Mouse (Mus musculus) frontal cortex, postnatal 36 days (tissue): ENCODE measurements around the gene Slc4a5.

Experiments used
- DNase-seq, 2 experiments: peaks; one replicate each; pipeline ENCODE4 v3.0.0; 2022; ENCODE audit warnings: low spot score in 2 of 2

Gene Slc4a5

DNA sequence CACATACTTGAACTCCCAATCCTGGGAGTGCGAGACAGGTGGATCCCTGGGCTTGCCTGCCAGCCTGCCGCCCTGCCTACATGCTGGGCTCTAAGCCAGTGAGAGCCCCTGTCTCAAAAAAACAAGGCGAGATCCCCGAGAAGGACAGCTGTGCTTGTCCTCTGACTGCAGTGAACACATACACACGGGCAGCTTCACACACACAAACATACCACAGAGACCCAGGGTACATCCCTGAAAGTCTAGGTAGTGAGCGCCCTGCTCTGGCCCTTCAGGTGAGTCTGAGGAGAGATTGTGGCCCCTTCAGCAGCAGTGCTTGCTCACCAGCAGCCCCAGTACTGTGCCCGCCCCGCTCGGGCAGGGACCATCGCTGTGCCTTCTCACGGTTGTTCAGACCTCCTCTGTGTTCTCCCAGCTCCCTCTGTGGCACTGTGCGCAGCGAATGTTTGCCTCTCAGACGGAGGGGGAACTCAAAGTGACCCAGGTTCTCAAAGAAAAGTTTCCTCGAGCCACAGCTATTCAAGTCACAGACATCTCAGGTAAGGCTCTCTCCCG, 131.3 kb downstream of the Slc4a5 start:
- no peak for DNase-seq

DNA sequence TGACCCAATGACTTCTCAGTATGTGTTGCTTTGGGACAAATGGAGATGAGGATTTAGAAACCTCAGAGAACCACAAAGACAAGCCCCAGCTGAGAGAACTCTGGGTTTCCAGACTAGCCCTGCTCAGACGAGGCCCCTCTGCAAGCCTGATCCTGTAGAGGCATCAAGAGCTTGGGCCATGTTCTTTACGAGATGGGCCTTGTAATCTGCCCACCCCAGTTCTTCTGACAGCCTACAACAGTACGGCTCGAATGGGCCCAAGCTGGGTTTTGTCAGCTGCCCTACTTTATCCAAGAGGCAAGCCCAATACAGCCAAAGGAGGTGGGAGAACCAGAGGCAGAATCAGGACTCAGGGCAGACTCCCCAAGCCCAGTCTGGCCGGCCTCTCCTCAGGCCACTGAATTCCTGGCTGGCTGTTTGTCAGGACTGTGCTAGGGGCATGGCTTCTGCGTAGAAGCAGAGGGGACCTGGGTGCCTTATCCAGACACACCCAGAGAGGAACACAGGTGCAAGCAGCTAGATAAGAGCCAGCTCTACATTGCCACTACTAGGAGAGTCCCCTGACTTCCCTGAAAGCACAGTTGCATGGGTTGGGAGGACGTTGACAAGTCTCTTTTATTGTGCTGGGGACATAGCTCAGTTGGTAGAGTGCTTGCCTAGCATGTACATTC, 132.0 kb downstream of the Slc4a5 start:
- DNase-seq: no peak

DNA sequence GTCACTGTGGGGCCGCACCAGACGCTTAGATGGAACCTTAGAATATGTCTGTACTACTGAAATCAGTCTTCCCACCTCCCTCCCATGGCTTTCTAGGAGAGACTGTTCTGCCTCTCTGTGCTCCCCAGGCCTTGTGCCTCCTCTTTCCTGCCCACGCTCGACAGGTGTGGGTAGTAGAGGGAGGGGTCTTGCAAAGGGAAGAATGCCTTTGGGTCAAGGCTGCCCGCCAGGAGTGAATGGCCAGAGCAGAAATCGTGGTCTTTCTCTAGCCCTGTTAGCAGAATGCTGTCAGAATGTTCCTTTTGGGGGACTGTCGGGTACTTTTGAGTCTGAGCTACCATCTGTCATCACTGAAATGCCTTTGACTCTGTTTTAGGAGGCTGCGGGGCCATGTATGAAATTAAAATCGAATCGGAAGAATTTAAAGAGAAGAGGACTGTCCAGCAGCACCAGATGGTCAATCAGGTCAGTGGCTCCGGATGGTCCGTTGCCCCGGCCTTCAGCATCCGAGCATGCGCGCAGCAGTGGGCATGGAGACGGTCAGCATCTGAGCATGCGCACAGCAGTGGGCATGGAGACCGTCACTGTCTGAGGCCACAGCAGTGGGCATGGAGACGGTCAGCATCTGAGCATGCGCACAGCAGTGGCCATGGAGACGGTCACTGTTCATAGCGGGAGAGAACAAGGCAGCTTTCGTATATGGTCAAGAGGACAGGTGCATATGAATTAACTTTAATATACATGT, 133.2 kb downstream of the Slc4a5 start:
- DNase-seq: no peak
